Comparison of ENCODE assay signal across 8 mouse cellular contexts in genomic region chr15:81836966-81837920, GRCm38 (mm10). TPM values are rescaled to one million over a fixed set of nuclear protein-coding genes. Genes with fewer than 3 reads are reported as not detected.
DNase-seq lines count a peak whose midpoint lies in the region; ATAC-seq and TF ChIP-seq lines count a peak whose summit lies in the region.

No protein-coding gene starts in this region.

- no peaks in the 10 kb centered on the region for H3K36me3 ChIP-seq in forebrain, embryonic 12.5 days (replicated peaks)
- H3K36me3 ChIP-seq in forebrain, postnatal 0 days (ENCODE audit: insufficient read depth), result no peaks in the 10 kb centered on the region
- H3K36me3 ChIP-seq in macrophage (ENCODE audit: inconsistent target), result no peaks in the 10 kb centered on the region

- DNase-seq in forebrain, postnatal 0 days, result no peak
- DNase-seq in lung, postnatal 36 days, result peak; percentile 29
- no peak for DNase-seq in lung, postnatal 4 days
- peak; percentile 67 to 71 for DNase-seq in kidney, adult 8-10 months
- DNase-seq in adrenal gland, postnatal 25 days, result no peak
- DNase-seq in left cerebral cortex, adult 9 months (ENCODE audit: low spot score in 2 of 2), result no peak

- H3K4me1 ChIP-seq in forebrain, embryonic 12.5 days, result peaks cover 11% of the 10 kb centered on the region
- H3K4me1 ChIP-seq in forebrain, postnatal 0 days (ENCODE audit: insufficient read depth), result no peaks in the 10 kb centered on the region; the same call in 1 of the 2 replicates

- H3K27me3 ChIP-seq in forebrain, embryonic 12.5 days, result peaks cover 13% of the 10 kb centered on the region
- no peaks in the 10 kb centered on the region for H3K27me3 ChIP-seq in forebrain, postnatal 0 days (ENCODE audit: insufficient read depth, low read length)

- TF ChIP-seq CTCF in forebrain, postnatal 0 days (IDR thresholded peaks at IDR 0.05; ENCODE audit: low read depth), result no peak

- H3K79me2 ChIP-seq in macrophage (ENCODE audit: inconsistent target), result no peaks in the 10 kb centered on the region

- H3K4me2 ChIP-seq in forebrain, embryonic 12.5 days, result peak overlapping the region; percentile 52
- no peak overlapping the region for H3K4me2 ChIP-seq in forebrain, postnatal 0 days (ENCODE audit: low read depth)

- H3K9me3 ChIP-seq in forebrain, embryonic 12.5 days, result no peaks in the 10 kb centered on the region
- H3K9me3 ChIP-seq in forebrain, postnatal 0 days (ENCODE audit: low read length), result no peaks in the 10 kb centered on the region

- no peak overlapping the region for H3K9ac ChIP-seq in forebrain, embryonic 12.5 days
- H3K9ac ChIP-seq in forebrain, postnatal 0 days, result no peak overlapping the region

- no peak overlapping the region for H3K27ac ChIP-seq in forebrain, embryonic 12.5 days
- H3K27ac ChIP-seq in forebrain, postnatal 0 days (ENCODE audit: low read depth, low read length), result no peak overlapping the region
- H3K27ac ChIP-seq in macrophage, result 0 out of 2 replicates have a peak overlapping the region, but pooled peaks have one; percentile 55

- 58% methylated on average over 7 of the region's 7 CpGs for WGBS in forebrain, embryonic 12.5 days
- WGBS in forebrain, postnatal 0 days, result 66% methylated on average over 7 of the region's 7 CpGs
- WGBS in macrophage (ENCODE audit: missing documents), result 64% methylated on average over 7 of the region's 7 CpGs

- ATAC-seq in forebrain, embryonic 12.5 days (ENCODE audit: low FRiP score), result no peak
- no peak for ATAC-seq in forebrain, postnatal 0 days

- no peak overlapping the region for H3K4me3 ChIP-seq in forebrain, embryonic 12.5 days (replicated peaks)
- no peak overlapping the region for H3K4me3 ChIP-seq in forebrain, postnatal 0 days (ENCODE audit: low read depth, low read length)
- no peak overlapping the region for H3K4me3 ChIP-seq in macrophage (ENCODE audit: inconsistent target)

RNA-seq across cellular contexts. Expression of gene Tob2, which starts 21.4 kb away (rescaled TPM):
- 24.4 and 24.8 TPM in 2 replicates for polyA plus RNA-seq in forebrain, embryonic 12.5 days (2016; fragmentation: Nextera tagmentation; extraction: Ambion mirVana)
- total RNA-seq in forebrain, postnatal 0 days (2014; rRNA removed), result 9.2 and 13.0 TPM in 2 replicates
- polyA plus RNA-seq in forebrain, postnatal 0 days (2015; fragmentation: Nextera tagmentation; extraction: Ambion mirVana), result 11.4 TPM in 2 replicates
- 10 to 100 TPM; 10.3 to 60.7 (median 36.8) TPM for total RNA-seq in macrophage (2018; cell fraction: chromatin; rRNA removed)
- total RNA-seq in macrophage (2018; cell fraction: cytosol; rRNA removed), result 10 to 100 TPM; 15.1 to 45.5 (median 25.7) TPM
- total RNA-seq in macrophage (2018; cell fraction: nucleus; rRNA removed), result 10 to 100 TPM; 23.9 to 68.7 (median 39.2) TPM
- polyA plus RNA-seq in macrophage (2018), result 14.3 to 21.9 TPM (median 18.5 TPM) in 3 replicates
- total RNA-seq in adrenal gland, postnatal 25 days (2021), result 72.3 and 86.1 TPM in 2 replicates

RNA-seq across cellular contexts. Expression of gene Phf5a, which starts 34.5 kb away (rescaled TPM):
- polyA plus RNA-seq in forebrain, embryonic 12.5 days (2016; fragmentation: Nextera tagmentation; extraction: Ambion mirVana), result 138 and 140 TPM in 2 replicates
- total RNA-seq in forebrain, postnatal 0 days (2014; rRNA removed), result 41.5 and 48.5 TPM in 2 replicates
- 107 and 112 TPM in 2 replicates for polyA plus RNA-seq in forebrain, postnatal 0 days (2015; fragmentation: Nextera tagmentation; extraction: Ambion mirVana)
- 10 to 100 TPM in 13 of 26 experiments, 1 to 10 TPM in 13; 5.7 to 60.5 (median 10.2) TPM for total RNA-seq in macrophage (2018; cell fraction: chromatin; rRNA removed)
- total RNA-seq in macrophage (2018; cell fraction: cytosol; rRNA removed), result 10 to 100 TPM; 18.9 to 30.8 (median 26.2) TPM
- total RNA-seq in macrophage (2018; cell fraction: nucleus; rRNA removed), result 10 to 100 TPM in 23 of 26 experiments, 1 to 10 TPM in 3; 5.7 to 27.1 (median 16.4) TPM
- 24.7 to 37.1 TPM (median 25.5 TPM) in 3 replicates for polyA plus RNA-seq in macrophage (2018)
- total RNA-seq in adrenal gland, postnatal 25 days (2021), result 53.8 and 58.7 TPM in 2 replicates

RNA-seq across cellular contexts. Expression of gene Aco2, which starts 34.9 kb away (rescaled TPM):
- polyA plus RNA-seq in forebrain, embryonic 12.5 days (2016; fragmentation: Nextera tagmentation; extraction: Ambion mirVana), result 184 and 185 TPM in 2 replicates
- total RNA-seq in forebrain, postnatal 0 days (2014; rRNA removed), result 354 and 357 TPM in 2 replicates
- polyA plus RNA-seq in forebrain, postnatal 0 days (2015; fragmentation: Nextera tagmentation; extraction: Ambion mirVana), result 234 and 251 TPM in 2 replicates
- 100 to 1,000 TPM in 20 of 26 experiments, 10 to 100 TPM in 6; 65.0 to 201 (median 140) TPM for total RNA-seq in macrophage (2018; cell fraction: chromatin; rRNA removed)
- total RNA-seq in macrophage (2018; cell fraction: cytosol; rRNA removed), result 100 to 1,000 TPM in 20 of 26 experiments, 10 to 100 TPM in 6; 91.1 to 126 (median 109) TPM
- 100 to 1,000 TPM in 14 of 26 experiments, 10 to 100 TPM in 12; 66.3 to 149 (median 105) TPM for total RNA-seq in macrophage (2018; cell fraction: nucleus; rRNA removed)
- 94.9 to 124 TPM (median 116 TPM) in 3 replicates for polyA plus RNA-seq in macrophage (2018)
- 641 and 903 TPM in 2 replicates for total RNA-seq in adrenal gland, postnatal 25 days (2021)

RNA-seq across cellular contexts. Expression of gene Tef, which starts 35.0 kb away (rescaled TPM):
- 25.8 and 27.2 TPM in 2 replicates for polyA plus RNA-seq in forebrain, embryonic 12.5 days (2016; fragmentation: Nextera tagmentation; extraction: Ambion mirVana)
- 60.2 and 71.8 TPM in 2 replicates for total RNA-seq in forebrain, postnatal 0 days (2014; rRNA removed)
- polyA plus RNA-seq in forebrain, postnatal 0 days (2015; fragmentation: Nextera tagmentation; extraction: Ambion mirVana), result 21.9 and 27.8 TPM in 2 replicates
- 100 to 1,000 TPM in 17 of 26 experiments, 10 to 100 TPM in 9; 24.8 to 219 (median 121) TPM for total RNA-seq in macrophage (2018; cell fraction: chromatin; rRNA removed)
- total RNA-seq in macrophage (2018; cell fraction: cytosol; rRNA removed), result 10 to 100 TPM; 15.0 to 50.3 (median 28.9) TPM
- total RNA-seq in macrophage (2018; cell fraction: nucleus; rRNA removed), result 100 to 1,000 TPM in 5 of 26 experiments, 10 to 100 TPM in 21; 19.1 to 142 (median 60.6) TPM
- 18.9 to 44.0 TPM (median 23.6 TPM) in 3 replicates for polyA plus RNA-seq in macrophage (2018)
- 111 and 146 TPM in 2 replicates for total RNA-seq in adrenal gland, postnatal 25 days (2021)

Comparison
In these comparisons a context has a peak if more than half of its experiments do, and no peak if none do; other contexts are left out.
1. DNase-seq: peak in lung, postnatal 36 days (single experiment) and kidney, adult 8-10 months (2 of 2); none in forebrain, postnatal 0 days (single experiment), lung, postnatal 4 days (0 of 2), adrenal gland, postnatal 25 days (single experiment) and left cerebral cortex, adult 9 months (0 of 2).